Mouse (Mus musculus): ENCODE data around the gene Hyal2.
"Not testable (repeated sequence)": the region's sequence is repeated elsewhere in the genome, so short reads cannot be mapped to it uniquely, and the experiment has no call there.

The Hyal2 gene

DNA sequence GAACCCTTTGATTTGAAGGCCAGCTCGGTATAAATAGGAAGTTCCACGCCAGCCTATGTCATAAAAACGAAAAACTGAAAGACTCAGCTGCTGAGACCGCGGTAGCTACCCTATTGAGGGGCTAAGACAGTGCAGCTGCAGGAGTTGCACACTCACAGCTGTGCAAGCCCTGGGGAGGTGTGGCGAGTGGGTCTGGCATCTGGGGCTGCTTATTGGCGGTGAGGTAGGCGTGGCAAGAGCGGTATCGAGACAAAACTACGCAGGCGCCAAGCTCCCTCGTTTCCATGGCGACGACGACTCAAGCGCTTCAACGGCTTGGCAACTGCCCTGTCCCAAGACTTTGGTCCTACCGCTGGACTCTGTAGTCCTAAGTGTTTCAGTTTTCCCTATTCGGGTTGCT is 20.7 kb upstream of the Hyal2 start, which contains the start of gene Zmynd10:
Gene Zmynd10 (plus strand): TSS at position 273 of the 400 bp plus-strand sequence.
- DNase-seq, result peak; percentile 94

DNA sequence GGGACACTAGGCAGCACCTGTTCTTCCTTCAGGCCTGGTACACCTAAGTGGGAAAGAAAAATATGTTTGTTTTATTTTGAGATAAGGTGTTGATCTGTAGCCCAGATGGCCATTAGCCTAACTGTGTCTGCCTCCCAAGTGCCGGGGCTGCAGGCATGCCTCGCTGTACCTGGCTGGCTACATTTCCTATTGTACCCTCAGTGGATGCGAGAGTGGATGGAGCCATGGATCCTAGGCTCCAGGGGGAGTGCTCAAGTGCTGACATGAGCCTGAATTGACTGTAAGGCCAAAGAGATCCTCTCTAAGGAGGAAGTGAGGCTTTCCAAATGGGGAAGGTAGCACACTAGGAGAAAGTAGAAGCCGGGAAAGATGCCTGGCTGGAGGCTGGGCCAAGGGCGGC is 19.8 kb upstream of the Hyal2 start:
- no peak for DNase-seq

- no peak for DNase-seq
These were observed 18.9 kb upstream of the Hyal2 start for GRCm38 (mm10) chr9:107548820-107549219.

- no peak for DNase-seq
These were observed 18.3 kb upstream of the Hyal2 start for GRCm38 (mm10) chr9:107549297-107550074.

GRCm38 (mm10) chr9:107550491-107551116 is 17.1 kb upstream of the Hyal2 start:
- DNase-seq, result no peak

GRCm38 (mm10) chr9:107551117-107551889 is 16.4 kb upstream of the Hyal2 start, which contains the start of gene Rassf1:
Rassf1 (plus strand) TSS chr9:107551555.
- peak; percentile 70 for DNase-seq

DNA sequence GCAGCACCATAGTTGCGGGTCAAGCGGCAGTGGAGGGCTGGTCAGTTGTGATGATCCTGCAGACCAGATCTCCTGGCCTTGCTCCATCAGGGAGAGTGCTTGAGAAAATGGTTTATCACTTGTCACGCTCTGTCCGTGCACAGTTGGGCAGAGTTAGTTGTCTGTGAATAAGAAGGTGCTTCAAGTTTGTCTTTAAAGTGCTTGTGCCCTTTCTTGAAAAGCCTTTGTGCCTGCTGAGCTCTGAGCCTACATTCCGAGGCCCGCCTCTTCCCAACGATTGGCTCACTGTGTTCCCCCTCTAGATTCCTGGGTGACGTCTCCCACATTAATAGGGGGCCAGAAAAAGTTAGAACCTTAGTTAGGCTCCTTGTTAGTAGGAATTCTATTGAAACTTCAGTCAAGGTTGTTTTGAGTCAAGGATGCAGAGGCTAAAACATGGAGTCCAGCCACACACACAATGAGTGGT is 15.8 kb upstream of the Hyal2 start:
- no peak for DNase-seq

- no peak for DNase-seq
These were observed 14.9 kb upstream of the Hyal2 start for GRCm38 (mm10) chr9:107552690-107553393.

DNA sequence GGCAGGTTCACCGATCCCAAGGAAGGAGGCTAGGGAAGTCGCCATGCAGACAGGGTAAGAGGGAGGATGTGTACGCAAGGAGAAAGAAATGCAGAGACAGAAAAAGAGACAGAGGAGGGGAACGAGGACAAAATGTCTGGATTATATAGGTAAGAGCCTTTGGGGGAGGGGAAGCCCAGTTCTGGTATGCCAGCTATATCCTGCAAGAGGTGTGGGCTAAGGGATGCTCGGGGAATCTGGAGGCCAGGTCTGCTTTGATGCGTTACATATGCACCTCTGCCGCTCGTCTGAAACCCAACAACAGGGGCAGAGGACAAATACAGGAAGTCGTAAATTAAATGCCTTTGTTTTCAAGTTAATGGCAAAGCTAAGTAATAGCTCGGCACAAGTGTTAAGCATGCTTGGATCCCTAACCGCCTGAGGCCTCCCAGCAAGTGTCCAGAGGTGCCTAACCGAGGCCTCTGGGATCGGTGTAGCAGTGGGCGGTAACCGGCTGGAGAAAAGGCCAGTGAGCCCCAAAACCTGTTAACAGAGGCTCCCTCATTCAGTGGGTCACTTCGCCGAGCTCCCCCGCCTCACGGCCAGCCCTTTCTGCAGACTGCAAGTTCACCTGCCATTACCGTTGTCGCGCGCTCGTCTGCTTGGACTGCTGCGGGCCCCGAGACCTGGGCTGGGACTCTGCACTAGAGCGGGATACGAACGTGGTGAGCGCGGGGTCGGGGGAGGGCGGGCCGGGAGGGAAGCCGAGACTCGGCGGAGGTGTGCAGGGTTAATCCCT is 14.0 kb upstream of the Hyal2 start:
- DNase-seq, result no peak

- peak; percentile 99 for DNase-seq
These were observed 13.4 kb upstream of the Hyal2 start for GRCm38 (mm10) chr9:107554319-107554825.

- peak; percentile 66 for DNase-seq
These were observed 12.7 kb upstream of the Hyal2 start for GRCm38 (mm10) chr9:107555031-107555457.

GRCm38 (mm10) chr9:107555701-107556100 is 12.0 kb upstream of the Hyal2 start:
- no peak for DNase-seq

GRCm38 (mm10) chr9:107556346-107556745 is 11.4 kb upstream of the Hyal2 start:
- no peak for DNase-seq

- peak; percentile 98 for DNase-seq
These were observed 4.6 kb upstream of the Hyal2 start, which contains the start of gene Tusc2 for GRCm38 (mm10) chr9:107563029-107563581. Tusc2 (plus strand) TSS chr9:107563255.

GRCm38 (mm10) chr9:107565556-107565955 is 2.2 kb upstream of the Hyal2 start:
- DNase-seq, result not testable (repeated sequence)

DNA sequence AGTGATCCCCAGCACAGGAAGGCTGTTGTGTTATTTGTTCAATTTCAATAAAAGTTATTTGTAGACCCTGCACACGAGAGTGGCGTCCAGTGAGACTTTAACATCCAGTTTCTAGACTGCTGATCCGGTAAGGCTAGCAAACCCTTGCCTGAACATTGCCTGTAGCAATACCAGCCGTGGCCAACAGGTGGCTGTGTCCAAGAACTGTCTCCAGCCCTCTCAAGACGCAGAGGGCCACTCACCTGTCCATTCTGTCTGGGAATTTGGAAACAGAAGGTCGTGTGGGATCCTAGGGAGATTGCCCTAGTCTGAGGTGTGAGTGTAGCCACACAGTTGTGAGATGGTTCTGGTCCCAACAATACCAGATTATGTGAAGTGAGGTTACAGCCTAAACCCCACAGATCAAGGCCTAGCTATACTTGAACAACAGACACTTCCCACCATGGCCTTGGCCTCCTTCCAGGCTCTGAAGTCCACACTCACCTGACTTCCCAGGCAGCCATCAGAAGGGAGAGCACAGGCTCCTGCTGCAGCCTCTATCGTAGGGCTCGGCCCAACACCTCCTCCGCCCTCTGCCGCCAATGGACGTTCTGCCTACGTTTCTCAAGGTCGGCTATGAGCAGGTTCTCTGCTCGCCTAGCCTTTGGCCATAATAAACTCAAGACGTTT is 1.6 kb upstream of the Hyal2 start:
- DNase-seq, result peak; percentile 81

DNA sequence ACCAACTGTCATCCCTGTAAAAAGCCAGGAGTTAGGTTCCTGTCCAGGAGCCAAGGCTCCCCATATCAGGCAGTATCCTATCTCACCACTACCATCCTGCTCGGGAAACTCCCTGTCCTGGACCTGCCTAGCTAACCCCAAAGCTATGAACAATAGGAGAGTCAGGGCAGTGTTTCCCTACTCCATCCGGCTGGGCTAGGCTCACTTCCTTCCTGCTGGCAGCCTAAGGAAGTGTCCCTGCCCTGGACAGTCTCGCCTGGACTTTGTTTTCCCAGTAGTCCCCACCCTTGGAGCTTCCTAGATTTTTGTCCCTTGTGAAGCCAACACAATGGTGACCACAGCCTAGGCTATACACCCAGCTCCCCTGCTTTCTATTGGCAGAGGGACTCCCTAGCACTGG is 890 bp upstream of the Hyal2 start:
- DNase-seq, result no peak

- peak; percentile 93 for DNase-seq
These were observed 851 bp downstream of the Hyal2 start for GRCm38 (mm10) chr9:107568331-107569261.

DNA sequence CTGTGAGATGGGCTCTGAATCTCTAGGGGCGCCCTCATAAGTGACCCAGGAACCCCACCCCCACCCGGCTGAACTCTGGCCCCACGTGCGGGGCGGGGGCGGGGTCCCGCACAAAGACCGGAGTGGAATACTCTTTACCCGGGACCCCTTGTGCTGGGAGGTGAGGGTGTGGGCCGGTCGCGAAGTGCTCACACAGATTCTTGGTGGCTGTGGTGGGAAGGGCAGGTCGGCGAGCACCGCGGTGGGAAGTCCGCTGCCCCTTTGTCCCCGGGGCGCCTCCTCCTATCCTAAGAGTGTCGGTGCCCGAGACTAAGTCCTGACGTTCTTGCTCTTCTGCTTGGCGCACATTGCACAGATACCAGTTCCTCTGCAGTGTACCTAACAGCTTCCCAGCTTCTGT is 1.5 kb downstream of the Hyal2 start:
- no peak for DNase-seq

All from retina, postnatal 1 day (tissue).